Mouse (Mus musculus) heart, embryonic 16.5 days (tissue): Measurements from ENCODE around the gene Smim1. TPM values are rescaled to one million over a fixed set of nuclear protein-coding genes. Genes with fewer than 3 reads are reported as not detected.
A peak's percentile ranks its signal among the peaks of the same experiment; 100 is the strongest.

Experiments used
- ATAC-seq: fragments of 200-750 bp; cut with Nextera tagmentation; replicated peaks from 2 replicates; pipeline ENCODE4 v1.8.0; 2017; ENCODE audit warnings: moderate number of reproducible peaks; ENCODE audit not compliant: insufficient read depth, low FRiP score; ENCODE audit errors: extremely low read depth
- H3K27ac ChIP-seq: fragments of 300-500 bp; sonication (generic); 2 replicates; pipeline ENCODE4 v1.5.1; 2014; ENCODE audit warnings: mild to moderate bottlenecking, low read length, control low read depth, moderate library complexity
- H3K27me3 ChIP-seq: fragments of 300-500 bp; sonication (generic); 2 replicates; pipeline ENCODE4 v1.6.1; 2014; ENCODE audit warnings: low read length, mixed read lengths; ENCODE audit not compliant: control insufficient read depth, insufficient read depth
- H3K36me3 ChIP-seq: fragments of 300-500 bp; sonication (generic); 2 replicates; pipeline ENCODE4 v1.6.1; 2014; ENCODE audit not compliant: control insufficient read depth, insufficient read depth
- H3K4me1 ChIP-seq: fragments of 300-500 bp; sonication (generic); 2 replicates; pipeline ENCODE4 v1.6.1; 2014; ENCODE audit warnings: low read length, mixed read lengths; ENCODE audit not compliant: control insufficient read depth, insufficient read depth
- H3K4me2 ChIP-seq: fragments of 300-500 bp; sonication (generic); 2 replicates; pipeline ENCODE4 v1.6.1; 2014; ENCODE audit warnings: low read depth, mild to moderate bottlenecking, control low read depth, low read length
- H3K4me3 ChIP-seq: fragments of 300-500 bp; sonication (generic); 2 replicates; pipeline ENCODE4 v1.5.1; 2014; ENCODE audit warnings: mild to moderate bottlenecking, control low read depth, low read length
- H3K9ac ChIP-seq: fragments of 300-500 bp; sonication (generic); 2 replicates; pipeline ENCODE4 v1.6.1; 2014; ENCODE audit warnings: low read length, control low read depth
- H3K9me3 ChIP-seq: fragments of 300-500 bp; sonication (generic); replicated peaks from 2 replicates; pipeline ENCODE4 v1.6.1; 2016; ENCODE audit warnings: low read length; ENCODE audit not compliant: control insufficient read depth
- WGBS: fragments of 180-500 bp; shearing (Covaris S2); extraction: QIAGEN DNeasy Blood & Tissue Kit; methylation state at CpG from one replicate; pipeline ENCODE4 v1.1.7; 2014; 5-methylcytosine and 5-hydroxymethylcytosine counted together
- polyA plus RNA-seq: library from polyadenylated mRNA; unstranded; fragments of >200 nt; fragmentation: Nextera tagmentation; extraction: Ambion mirVana; gene quantifications from 2 replicates; pipeline ENCODE4 v1.2.1, GENCODE M21; 2015

The Smim1 gene
- polyA plus RNA-seq, 1 experiment from 2014 or later: 29.3 TPM

DNA sequence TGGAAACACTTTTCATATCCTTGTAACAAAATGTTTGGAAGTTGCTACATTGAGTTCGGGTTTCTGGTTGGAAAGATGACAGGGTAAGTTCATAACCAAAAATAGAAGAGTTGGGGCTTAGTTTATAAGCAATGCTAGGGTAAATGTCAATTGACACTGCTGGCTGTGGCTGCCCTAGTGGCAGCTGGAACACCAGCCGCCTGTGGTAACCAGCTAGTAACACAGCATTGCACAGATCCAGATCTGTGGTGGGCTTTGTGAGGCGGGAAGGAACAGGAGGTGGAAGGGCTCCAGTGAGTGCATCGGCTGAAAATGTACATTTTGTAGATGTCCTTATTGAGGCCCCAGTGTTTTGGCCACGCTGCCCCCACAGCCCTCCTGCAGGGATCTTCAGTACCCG, 50.3 kb downstream of the Smim1 start:
- peaks cover 7% of the 10 kb centered on the region for H3K4me1 ChIP-seq
- H3K4me2 ChIP-seq: peak overlapping the region; percentile 86
- whole genome bisulfite sequencing: 34% methylated on average over 6 of the region's 6 CpGs
- H3K27ac ChIP-seq: no peak overlapping the region
- H3K9me3 ChIP-seq: no peaks in the 10 kb centered on the region
- H3K27me3 ChIP-seq: no peaks in the 10 kb centered on the region
- H3K9ac ChIP-seq: peak overlapping the region; percentile 88
- H3K4me3 ChIP-seq: peak overlapping the region; percentile 85
- peaks cover 9% of the 10 kb centered on the region; the same call in 1 of the 2 replicates for H3K36me3 ChIP-seq
- ATAC-seq: no peak

DNA sequence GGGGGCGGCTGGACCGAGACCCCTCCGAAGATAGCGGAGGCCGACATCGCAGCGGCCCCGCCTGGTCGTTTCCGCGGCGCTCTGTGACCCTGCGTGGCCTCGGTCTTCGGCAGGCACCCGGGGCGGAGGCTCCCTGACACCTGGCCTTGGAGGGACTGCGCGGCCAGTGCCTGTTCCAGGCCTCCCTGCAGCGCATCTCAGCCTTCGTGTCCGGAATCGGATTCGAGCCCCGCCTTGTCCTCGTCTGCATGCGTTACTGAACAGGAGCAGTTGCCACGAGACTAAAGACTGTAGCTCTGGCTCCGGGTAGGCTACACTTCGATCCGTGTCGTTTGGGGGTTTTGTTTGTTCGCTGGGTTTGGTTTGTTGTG, 50.8 kb downstream of the Smim1 start:
- Histone ChIP-seq H3K4me3 (peak overlapping the region; percentile 85), H3K36me3 (peaks cover 7% of the 10 kb centered on the region; the same call in 1 of the 2 replicates), H3K27me3 (no peaks in the 10 kb centered on the region), H3K4me1 (peaks cover 7% of the 10 kb centered on the region), H3K27ac (no peak overlapping the region), H3K9me3 (no peaks in the 10 kb centered on the region), H3K9ac (peak overlapping the region; percentile 88), H3K4me2 (peak overlapping the region; percentile 86)
- ATAC-seq: peak; percentile 54
- WGBS: under 1% methylated on average over 33 of the region's 33 CpGs

GRCm38 (mm10) chr4:153974431-153975291, 51.4 kb downstream of the Smim1 start, which contains the start of the genes Dffb and Cep104:
Gene Dffb (minus strand): TSS chr4:153975126.
Gene Cep104 (plus strand): TSS chr4:153975194.
- H3K4me1 ChIP-seq: peaks cover 7% of the 10 kb centered on the region
- no peaks in the 10 kb centered on the region for H3K9me3 ChIP-seq
- H3K27ac ChIP-seq: no peak within 1 kb of the TSS
- WGBS: 2% methylated on average over 68 of the region's 68 CpGs
- H3K36me3 ChIP-seq: peaks cover 2% of the 10 kb centered on the region; the same call in 1 of the 2 replicates
- peak within 1 kb of the TSS; percentile 85 for H3K4me3 ChIP-seq
- ATAC-seq: peak; percentile 99
- no peaks in the 10 kb centered on the region for H3K27me3 ChIP-seq
- peak within 1 kb of the TSS; percentile 86 for H3K4me2 ChIP-seq
- peak within 1 kb of the TSS; percentile 88 for H3K9ac ChIP-seq

Other genes with a start within 250 kb of the Smim1 start
- 47.3 and 48.4 TPM in 2 replicates for gene A430005L14Rik, start 69.0 kb downstream of the Smim1 start, polyA plus RNA-seq
- 8.5 and 8.6 TPM in 2 replicates for gene Dffb, start 51.1 kb downstream of the Smim1 start, polyA plus RNA-seq
- gene Cep104, start 51.0 kb downstream of the Smim1 start, polyA plus RNA-seq: 14.1 and 17.7 TPM in 2 replicates
- 14.7 and 15.1 TPM in 2 replicates for gene Lrrc47, start 14.5 kb downstream of the Smim1 start, polyA plus RNA-seq
- not detected in 2 replicates for gene Ccdc27, start 16.4 kb upstream of the Smim1 start, polyA plus RNA-seq
- 0.20 and 0.31 TPM in 2 replicates for gene Trp73, start 114.0 kb upstream of the Smim1 start, polyA plus RNA-seq
- 23.5 and 24.4 TPM in 2 replicates for gene Wrap73, start 116.1 kb upstream of the Smim1 start, polyA plus RNA-seq
- 143 and 147 TPM in 2 replicates for gene Tprgl, start 134.4 kb upstream of the Smim1 start, polyA plus RNA-seq
- 33.8 and 38.8 TPM in 2 replicates for gene Megf6, start 144.5 kb upstream of the Smim1 start, polyA plus RNA-seq